Mouse (Mus musculus) liver, embryonic 14.5 days (tissue): ENCODE data around the gene Gm28230.

Experiments
- CTCF ChIP-seq: IDR thresholded peaks from 2 replicates; pipeline ENCODE4 v1.5.1; 2016; ENCODE audit warnings: antibody characterized with exemption, low read depth, control low read depth
- EP300 ChIP-seq: IDR thresholded peaks from 2 replicates; pipeline ENCODE4 v1.6.1; 2016; ENCODE audit warnings: antibody characterized with exemption, low read depth

DNA sequence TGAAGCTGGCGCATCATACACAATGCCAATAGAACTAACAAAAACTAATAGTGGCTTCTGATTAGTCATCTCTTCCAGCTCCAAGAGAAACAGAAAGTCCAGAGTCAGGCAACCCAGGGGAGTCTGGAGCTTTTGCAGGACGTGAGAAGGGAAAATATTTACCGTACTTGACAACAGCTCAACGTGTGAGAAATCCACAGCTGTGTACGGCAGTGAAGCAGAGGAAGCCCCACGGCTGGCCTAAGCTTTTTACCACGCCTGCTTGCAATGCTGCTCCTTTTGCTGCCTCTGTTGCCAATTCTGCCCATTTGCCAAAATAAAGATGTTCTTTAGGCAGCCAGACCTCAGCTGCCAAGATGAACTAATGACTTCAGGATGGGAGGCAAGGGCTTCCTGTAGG lies 69.0 kb downstream of the Gm28230 start:
- TF ChIP-seq EP300, result no peak
- TF ChIP-seq CTCF, result no peak
